Mouse (Mus musculus) heart, embryonic 15.5 days (tissue): ENCODE data around the gene Tbc1d10b. TPM values are rescaled to one million over a fixed set of nuclear protein-coding genes. Genes with fewer than 3 reads are reported as not detected.

ENCODE experiments used
- polyA plus RNA-seq: library from polyadenylated mRNA; unstranded; fragments of >200 nt; fragmentation: Nextera tagmentation; extraction: Ambion mirVana; gene quantifications from 2 replicates; pipeline ENCODE4 v1.2.1, GENCODE M21; 2015

Gene Tbc1d10b
- polyA plus RNA-seq, 1 experiment from 2014 or later, result 17.0 TPM

Other genes with a start within 250 kb of the Tbc1d10b start
- 67.4 and 86.6 TPM in 2 replicates for gene Cdipt, start 232.6 kb downstream of the Tbc1d10b start, polyA plus RNA-seq
- gene Cdiptos, start 232.4 kb downstream of the Tbc1d10b start, polyA plus RNA-seq, result 0.85 and 1.6 TPM in 2 replicates
- gene Mvp, start 193.8 kb downstream of the Tbc1d10b start, polyA plus RNA-seq, result 14.5 and 18.1 TPM in 2 replicates
- 0.74 TPM in 1 of 2 replicates, not detected in the other for gene Pagr1b, start 192.0 kb downstream of the Tbc1d10b start, polyA plus RNA-seq
- 59.7 and 73.1 TPM in 2 replicates for gene Pagr1a, start 191.1 kb downstream of the Tbc1d10b start, polyA plus RNA-seq
- 15.7 and 16.6 TPM in 2 replicates for gene Gm42742, start 187.4 kb downstream of the Tbc1d10b start, polyA plus RNA-seq
- gene Prrt2, start 187.3 kb downstream of the Tbc1d10b start, polyA plus RNA-seq, result 1.9 and 4.1 TPM in 2 replicates
- 35.6 and 53.7 TPM in 2 replicates for gene Maz, start 181.4 kb downstream of the Tbc1d10b start, polyA plus RNA-seq
- gene Kif22, start 166.0 kb downstream of the Tbc1d10b start, polyA plus RNA-seq, result 67.5 and 81.9 TPM in 2 replicates
- gene Zg16, start 121.1 kb downstream of the Tbc1d10b start, polyA plus RNA-seq, result not detected in 2 replicates
- gene AI467606, start 117.1 kb downstream of the Tbc1d10b start, polyA plus RNA-seq, result 1.6 and 6.7 TPM in 2 replicates
- 1.8 and 2.6 TPM in 2 replicates for gene Qprt, start 86.2 kb downstream of the Tbc1d10b start, polyA plus RNA-seq
- 0.23 and 1.5 TPM in 2 replicates for gene Spn, start 70.6 kb downstream of the Tbc1d10b start, polyA plus RNA-seq
- 35.4 and 42.5 TPM in 2 replicates for gene Cd2bp2, start 12.4 kb downstream of the Tbc1d10b start, polyA plus RNA-seq
- gene Mylpf, start 422 bp upstream of the Tbc1d10b start, polyA plus RNA-seq, result 11.6 and 15.4 TPM in 2 replicates
- gene Zfp553, start 24.6 kb upstream of the Tbc1d10b start, polyA plus RNA-seq, result 17.8 and 23.7 TPM in 2 replicates
- 22.8 and 33.9 TPM in 2 replicates for gene Sept1, start 24.7 kb upstream of the Tbc1d10b start, polyA plus RNA-seq
- 32.0 and 38.8 TPM in 2 replicates for gene Zfp771, start 35.8 kb upstream of the Tbc1d10b start, polyA plus RNA-seq
- gene Dctpp1, start 52.2 kb upstream of the Tbc1d10b start, polyA plus RNA-seq, result 134 and 135 TPM in 2 replicates
- gene Sephs2, start 65.6 kb upstream of the Tbc1d10b start, polyA plus RNA-seq, result 51.9 and 54.8 TPM in 2 replicates
- 1.3 and 5.1 TPM in 2 replicates for gene Itgal, start 87.8 kb upstream of the Tbc1d10b start, polyA plus RNA-seq
- 17.1 and 19.6 TPM in 2 replicates for gene Zfp768, start 137.1 kb upstream of the Tbc1d10b start, polyA plus RNA-seq
- 4.6 and 5.6 TPM in 2 replicates for gene Zfp747, start 167.6 kb upstream of the Tbc1d10b start, polyA plus RNA-seq
- gene 9130019O22Rik, start 178.7 kb upstream of the Tbc1d10b start, polyA plus RNA-seq, result 3.0 and 4.4 TPM in 2 replicates
- 3.7 and 4.8 TPM in 2 replicates for gene E430018J23Rik, start 185.2 kb upstream of the Tbc1d10b start, polyA plus RNA-seq
- 4.8 and 6.3 TPM in 2 replicates for gene Zfp764, start 198.4 kb upstream of the Tbc1d10b start, polyA plus RNA-seq
- gene Zfp688, start 213.6 kb upstream of the Tbc1d10b start, polyA plus RNA-seq, result 12.0 and 15.6 TPM in 2 replicates
- 3.9 and 5.6 TPM in 2 replicates for gene Zfp689, start 240.7 kb upstream of the Tbc1d10b start, polyA plus RNA-seq